Mouse (Mus musculus) heart, postnatal 4 days (tissue): ENCODE measurements around the gene Dnah17. TPM values are rescaled to one million over a fixed set of nuclear protein-coding genes. Genes with fewer than 3 reads are reported as not detected.

Experiments used
- DNase-seq: peaks from one replicate; pipeline ENCODE4 v3.0.0; 2021
- total RNA-seq, 2 experiments: library from RNA; stranded (reverse); gene quantifications; 2 replicates each; pipeline ENCODE4 v1.2.3; 2021

Dnah17 gene
- total RNA-seq, 2 experiments from 2014 or later = 0.05 TPM

GRCm38 (mm10) chr11:118018328-118018727 lies 112.1 kb downstream of the Dnah17 start:
- DNase-seq = no peak

GRCm38 (mm10) chr11:118015381-118016145 lies 114.9 kb downstream of the Dnah17 start:
- DNase-seq = no peak

GRCm38 (mm10) chr11:118014391-118014995 lies 115.9 kb downstream of the Dnah17 start:
- no peak for DNase-seq

GRCm38 (mm10) chr11:118013339-118013738 lies 117.1 kb downstream of the Dnah17 start:
- DNase-seq = no peak

GRCm38 (mm10) chr11:118012595-118012994 lies 117.8 kb downstream of the Dnah17 start:
- DNase-seq = no peak

GRCm38 (mm10) chr11:118009865-118010571 lies 120.4 kb downstream of the Dnah17 start:
- DNase-seq = no peak

GRCm38 (mm10) chr11:118008843-118009242 lies 121.6 kb downstream of the Dnah17 start:
- no peak for DNase-seq

GRCm38 (mm10) chr11:118008144-118008805 lies 122.2 kb downstream of the Dnah17 start:
- no peak for DNase-seq

GRCm38 (mm10) chr11:118007460-118008143 lies 122.8 kb downstream of the Dnah17 start:
- no peak for DNase-seq

GRCm38 (mm10) chr11:118004217-118004616 lies 126.2 kb downstream of the Dnah17 start:
- no peak for DNase-seq

GRCm38 (mm10) chr11:118003718-118004117 lies 126.7 kb downstream of the Dnah17 start:
- no peak for DNase-seq

GRCm38 (mm10) chr11:118003176-118003575 lies 127.3 kb downstream of the Dnah17 start:
- DNase-seq = no peak

GRCm38 (mm10) chr11:118000565-118001215 lies 129.7 kb downstream of the Dnah17 start:
- no peak for DNase-seq

- no peak for DNase-seq
Observed at GRCm38 (mm10) chr11:118000083-118000482, 130.4 kb downstream of the Dnah17 start.

GRCm38 (mm10) chr11:117999260-117999934 lies 131.0 kb downstream of the Dnah17 start:
- DNase-seq = no peak

GRCm38 (mm10) chr11:117998356-117998755 lies 132.1 kb downstream of the Dnah17 start:
- DNase-seq = no peak

GRCm38 (mm10) chr11:117997085-117997484 lies 133.3 kb downstream of the Dnah17 start:
- DNase-seq = no peak

- DNase-seq = no peak
Observed at GRCm38 (mm10) chr11:117996066-117996465, 134.4 kb downstream of the Dnah17 start.

- no peak for DNase-seq
Observed at GRCm38 (mm10) chr11:117995661-117996060, 134.8 kb downstream of the Dnah17 start.

GRCm38 (mm10) chr11:117995255-117995654 lies 135.2 kb downstream of the Dnah17 start:
- no peak for DNase-seq
